Mouse (Mus musculus): Measurements from ENCODE around the gene P2rx2.

- no peak for TF ChIP-seq POLR2A (IDR thresholded peaks at IDR 0.05; ENCODE audit: extremely low read depth, insufficient read depth, low read length)
- no peak for TF ChIP-seq CTCF (IDR thresholded peaks at IDR 0.05; ENCODE audit: extremely low read depth, insufficient read depth, low read length)
These were observed 36.1 kb upstream of the P2rx2 start for GRCm38 (mm10) chr5:110379086-110379485.

All from cortical plate, adult 2 months (tissue).